Mouse (Mus musculus): ENCODE measurements around the gene Lcn3. TPM values are rescaled to one million over a fixed set of nuclear protein-coding genes. Genes with fewer than 3 reads are reported as not detected.
"Not testable (repeated sequence)": the region's sequence is repeated elsewhere in the genome, so short reads cannot be mapped to it uniquely, and the experiment has no call there.

Lcn3 gene
- not detected in 2 replicates for polyA plus RNA-seq (2015; fragmentation: Nextera tagmentation; extraction: Ambion mirVana)

- no peak for ATAC-seq (replicated peaks; ENCODE audit: insufficient number of reproducible peaks, insufficient read depth, low FRiP score, low read depth)
Measured at GRCm38 (mm10) chr2:25765269-25765668, at the start of gene Lcn3. Lcn3 (plus strand) TSS chr2:25765569.

GRCm38 (mm10) chr2:25717222-25717621 is 48.1 kb upstream of the Lcn3 start:
- ATAC-seq (replicated peaks; ENCODE audit: insufficient number of reproducible peaks, insufficient read depth, low FRiP score, low read depth), result no peak
- no peaks in the 10 kb centered on the region for H3K36me3 ChIP-seq
- H3K4me2 ChIP-seq, result no peak overlapping the region
- H3K27ac ChIP-seq, result no peak overlapping the region
- no peaks in the 10 kb centered on the region for H3K9me3 ChIP-seq (replicated peaks)
- no peaks in the 10 kb centered on the region for H3K4me1 ChIP-seq (replicated peaks)
- no peak overlapping the region for H3K9ac ChIP-seq
- H3K4me3 ChIP-seq, result no peak overlapping the region
- no peaks in the 10 kb centered on the region for H3K27me3 ChIP-seq

More at GRCm38 (mm10) chr2:25765269-25765668, at the start of gene Lcn3:
- H3K4me1 ChIP-seq (replicated peaks), result no peaks in the 10 kb centered on the region
- H3K36me3 ChIP-seq, result no peaks in the 10 kb centered on the region
- no peaks in the 10 kb centered on the region for H3K27me3 ChIP-seq
- 20% methylated on average over 2 of the region's 2 CpGs for WGBS
- no peak within 1 kb of the TSS for H3K4me3 ChIP-seq
- H3K9me3 ChIP-seq (replicated peaks), result no peaks in the 10 kb centered on the region
- no peak within 1 kb of the TSS for H3K4me2 ChIP-seq
- no peak within 1 kb of the TSS for H3K27ac ChIP-seq
- H3K9ac ChIP-seq, result no peak within 1 kb of the TSS

GRCm38 (mm10) chr2:25733199-25733930 is 32.0 kb upstream of the Lcn3 start:
- no peak overlapping the region for H3K27ac ChIP-seq
- H3K36me3 ChIP-seq, result no peaks in the 10 kb centered on the region
- no peaks in the 10 kb centered on the region for H3K27me3 ChIP-seq
- no peak overlapping the region for H3K4me3 ChIP-seq
- H3K4me1 ChIP-seq (replicated peaks), result no peaks in the 10 kb centered on the region
- H3K9me3 ChIP-seq (replicated peaks), result no peaks in the 10 kb centered on the region
- 32% methylated on average over 2 of the region's 2 CpGs for WGBS
- 0 out of 2 replicates have a peak, but pooled peaks have one; percentile 53 for ATAC-seq (replicated peaks; ENCODE audit: insufficient number of reproducible peaks, insufficient read depth, low FRiP score, low read depth)
- no peak overlapping the region for H3K4me2 ChIP-seq
- no peak overlapping the region for H3K9ac ChIP-seq

GRCm38 (mm10) chr2:25736709-25737108 is 28.7 kb upstream of the Lcn3 start, which contains the start of gene Obp2b:
Obp2b (plus strand) TSS chr2:25737009.
- H3K4me2 ChIP-seq; H3K9ac ChIP-seq; H3K27me3 ChIP-seq; H3K4me3 ChIP-seq; ATAC-seq (replicated peaks; ENCODE audit: insufficient number of reproducible peaks, insufficient read depth, low FRiP score, low read depth); H3K36me3 ChIP-seq; H3K9me3 ChIP-seq (replicated peaks); H3K27ac ChIP-seq; H3K4me1 ChIP-seq (replicated peaks): not testable (repeated sequence)
- 79% methylated on average over 3 of the region's 3 CpGs for WGBS

- 59% methylated on average over 1 of the region's 1 CpGs for WGBS
- Histone ChIP-seq H3K27me3 (no peaks in the 10 kb centered on the region), H3K4me3 (no peak overlapping the region), H3K4me1 (replicated peaks) (no peaks in the 10 kb centered on the region), H3K27ac (no peak overlapping the region), H3K9ac (no peak overlapping the region), H3K9me3 (replicated peaks) (no peaks in the 10 kb centered on the region), H3K36me3 (no peaks in the 10 kb centered on the region), H3K4me2 (no peak overlapping the region)
- no peak for ATAC-seq (replicated peaks; ENCODE audit: insufficient number of reproducible peaks, insufficient read depth, low FRiP score, low read depth)
Measured at GRCm38 (mm10) chr2:25741671-25742070, 23.7 kb upstream of the Lcn3 start.

GRCm38 (mm10) chr2:25754201-25754600 is 11.2 kb upstream of the Lcn3 start:
- no peaks in the 10 kb centered on the region for H3K27me3 ChIP-seq
- no peak for ATAC-seq (replicated peaks; ENCODE audit: insufficient number of reproducible peaks, insufficient read depth, low FRiP score, low read depth)
- H3K4me2 ChIP-seq, result no peak overlapping the region
- no peaks in the 10 kb centered on the region for H3K36me3 ChIP-seq
- WGBS, result 92% methylated on average over 1 of the region's 1 CpGs
- no peaks in the 10 kb centered on the region for H3K4me1 ChIP-seq (replicated peaks)
- no peak overlapping the region for H3K9ac ChIP-seq
- H3K9me3 ChIP-seq (replicated peaks), result no peaks in the 10 kb centered on the region
- H3K27ac ChIP-seq, result no peak overlapping the region
- H3K4me3 ChIP-seq, result no peak overlapping the region

- no peak for ATAC-seq (replicated peaks; ENCODE audit: insufficient number of reproducible peaks, insufficient read depth, low FRiP score, low read depth)
- 57% methylated on average over 4 of the region's 4 CpGs for WGBS
- Histone ChIP-seq H3K4me1 (replicated peaks) (no peaks in the 10 kb centered on the region), H3K27me3 (no peaks in the 10 kb centered on the region), H3K4me3 (no peak overlapping the region), H3K27ac (no peak overlapping the region), H3K9me3 (replicated peaks) (no peaks in the 10 kb centered on the region), H3K36me3 (no peaks in the 10 kb centered on the region), H3K4me2 (no peak overlapping the region), H3K9ac (no peak overlapping the region)
Measured at GRCm38 (mm10) chr2:25758064-25758625, 7.2 kb upstream of the Lcn3 start.

GRCm38 (mm10) chr2:25767764-25768163 is 2.4 kb downstream of the Lcn3 start:
- H3K36me3 ChIP-seq, result no peaks in the 10 kb centered on the region
- WGBS, result 62% methylated on average over 4 of the region's 4 CpGs
- ATAC-seq (replicated peaks; ENCODE audit: insufficient number of reproducible peaks, insufficient read depth, low FRiP score, low read depth), result no peak
- H3K9ac ChIP-seq, result no peak overlapping the region
- H3K4me3 ChIP-seq, result no peak overlapping the region
- no peaks in the 10 kb centered on the region for H3K4me1 ChIP-seq (replicated peaks)
- H3K27ac ChIP-seq, result no peak overlapping the region
- H3K4me2 ChIP-seq, result no peak overlapping the region
- H3K27me3 ChIP-seq, result no peaks in the 10 kb centered on the region
- H3K9me3 ChIP-seq (replicated peaks), result no peaks in the 10 kb centered on the region

- no peaks in the 10 kb centered on the region for H3K9me3 ChIP-seq (replicated peaks)
Measured at GRCm38 (mm10) chr2:25773507-25773906, 8.1 kb downstream of the Lcn3 start.

GRCm38 (mm10) chr2:25774640-25775039 is 9.3 kb downstream of the Lcn3 start:
- Histone ChIP-seq H3K4me3 (no peak overlapping the region), H3K9ac (no peak overlapping the region), H3K4me2 (no peak overlapping the region), H3K27ac (no peak overlapping the region), H3K9me3 (replicated peaks) (no peaks in the 10 kb centered on the region), H3K36me3 (no peaks in the 10 kb centered on the region), H3K27me3 (no peaks in the 10 kb centered on the region), H3K4me1 (replicated peaks) (no peaks in the 10 kb centered on the region)
- no peak for ATAC-seq (replicated peaks; ENCODE audit: insufficient number of reproducible peaks, insufficient read depth, low FRiP score, low read depth)
- 71% methylated on average over 2 of the region's 2 CpGs for WGBS

More at GRCm38 (mm10) chr2:25773507-25773906, 8.1 kb downstream of the Lcn3 start:
- H3K9ac ChIP-seq, result no peak overlapping the region
- no peak overlapping the region for H3K4me2 ChIP-seq
- H3K36me3 ChIP-seq, result no peaks in the 10 kb centered on the region
- WGBS, result 76% methylated on average over 2 of the region's 2 CpGs
- ATAC-seq (replicated peaks; ENCODE audit: insufficient number of reproducible peaks, insufficient read depth, low FRiP score, low read depth), result no peak
- no peak overlapping the region for H3K4me3 ChIP-seq
- no peaks in the 10 kb centered on the region for H3K27me3 ChIP-seq
- no peaks in the 10 kb centered on the region for H3K4me1 ChIP-seq (replicated peaks)
- no peak overlapping the region for H3K27ac ChIP-seq

GRCm38 (mm10) chr2:25775991-25776390 is 10.6 kb downstream of the Lcn3 start:
- no peak overlapping the region for H3K4me3 ChIP-seq
- no peaks in the 10 kb centered on the region for H3K9me3 ChIP-seq (replicated peaks)
- H3K4me2 ChIP-seq, result no peak overlapping the region
- H3K27me3 ChIP-seq, result no peaks in the 10 kb centered on the region
- no peak for ATAC-seq (replicated peaks; ENCODE audit: insufficient number of reproducible peaks, insufficient read depth, low FRiP score, low read depth)
- H3K36me3 ChIP-seq, result no peaks in the 10 kb centered on the region
- WGBS, result 71% methylated on average over 3 of the region's 3 CpGs
- H3K9ac ChIP-seq, result no peak overlapping the region
- H3K27ac ChIP-seq, result no peak overlapping the region
- no peaks in the 10 kb centered on the region for H3K4me1 ChIP-seq (replicated peaks)

- Histone ChIP-seq H3K4me2 (no peak within 1 kb of the TSS), H3K27me3 (no peaks in the 10 kb centered on the region), H3K9me3 (replicated peaks) (no peaks in the 10 kb centered on the region), H3K9ac (no peak within 1 kb of the TSS), H3K4me1 (replicated peaks) (no peaks in the 10 kb centered on the region), H3K36me3 (no peaks in the 10 kb centered on the region), H3K27ac (no peak within 1 kb of the TSS), H3K4me3 (no peak within 1 kb of the TSS)
- 93% methylated on average over 1 of the region's 1 CpGs for WGBS
- no peak for ATAC-seq (replicated peaks; ENCODE audit: insufficient number of reproducible peaks, insufficient read depth, low FRiP score, low read depth)
Measured at GRCm38 (mm10) chr2:25776717-25777116, 11.3 kb downstream of the Lcn3 start, which contains the start of gene Lcn11. Lcn11 (plus strand) TSS chr2:25777017.
